Mouse (Mus musculus): ENCODE results near the gene Hoxb8. TPM values are rescaled to one million over a fixed set of nuclear protein-coding genes. Genes with fewer than 3 reads are reported as not detected.

Hoxb8 gene
- polyA plus RNA-seq, 2 experiments = 0.43 to 2.1 TPM

- Histone ChIP-seq H3K4me2 (replicated peaks; ENCODE audit: low read depth, low read length, severe bottlenecking) (no peak overlapping the region), H3K9me3 (ENCODE audit: control insufficient read depth, low read length) (no peaks in the 10 kb centered on the region), H3K27me3 (ENCODE audit: control insufficient read depth, insufficient read depth, low read length) (peaks cover 100% of the 10 kb centered on the region), H3K9ac (ENCODE audit: low read depth, low read length, severe bottlenecking) (no peak overlapping the region), H3K4me1 (ENCODE audit: control insufficient read depth, insufficient read depth, low read length) (0 out of 2 replicates have a peak, but pooled peaks cover 3% of the 10 kb centered on the region), H3K4me3 (replicated peaks; ENCODE audit: low read length) (no peak overlapping the region), H3K36me3 (ENCODE audit: control insufficient read depth, insufficient read depth, low read length) (no peaks in the 10 kb centered on the region), H3K27ac (replicated peaks; ENCODE audit: low read depth, low read length) (no peak overlapping the region)
- WGBS = 8% methylated on average over 13 of the region's 13 CpGs
- DNase-seq (ENCODE audit: low spot score) (no peak), ATAC-seq (ENCODE audit: low FRiP score, low read depth) (no peak)
- no peak for TF ChIP-seq POLR2A (IDR thresholded peaks at IDR 0.05; ENCODE audit: borderline replicate concordance, extremely low read depth, insufficient read depth, insufficient read length)
Observed at GRCm38 (mm10) chr11:96306908-96307269, 25.2 kb downstream of the Hoxb8 start.

GRCm38 (mm10) chr11:96308763-96309162 is 27.1 kb downstream of the Hoxb8 start:
- TF ChIP-seq POLR2A (IDR thresholded peaks at IDR 0.05; ENCODE audit: borderline replicate concordance, extremely low read depth, insufficient read depth, insufficient read length) = no peak
- Histone ChIP-seq H3K9ac (ENCODE audit: low read depth, low read length, severe bottlenecking) (no peak overlapping the region), H3K4me3 (replicated peaks; ENCODE audit: low read length) (no peak overlapping the region), H3K36me3 (ENCODE audit: control insufficient read depth, insufficient read depth, low read length) (no peaks in the 10 kb centered on the region), H3K4me1 (ENCODE audit: control insufficient read depth, insufficient read depth, low read length) (no peaks in the 10 kb centered on the region), H3K27me3 (ENCODE audit: control insufficient read depth, insufficient read depth, low read length) (peaks cover 100% of the 10 kb centered on the region), H3K9me3 (ENCODE audit: control insufficient read depth, low read length) (no peaks in the 10 kb centered on the region), H3K4me2 (replicated peaks; ENCODE audit: low read depth, low read length, severe bottlenecking) (no peak overlapping the region), H3K27ac (replicated peaks; ENCODE audit: low read depth, low read length) (no peak overlapping the region)
- WGBS = 14% methylated on average over 4 of the region's 4 CpGs
- ATAC-seq (ENCODE audit: low FRiP score, low read depth) = no peak
- no peak for DNase-seq (ENCODE audit: low spot score)

- no peak overlapping the region for H3K27ac ChIP-seq (replicated peaks; ENCODE audit: low read depth, low read length)
- H3K9me3 ChIP-seq (ENCODE audit: control insufficient read depth, low read length) = no peaks in the 10 kb centered on the region
- no peaks in the 10 kb centered on the region for H3K36me3 ChIP-seq (ENCODE audit: control insufficient read depth, insufficient read depth, low read length)
- H3K4me2 ChIP-seq (replicated peaks; ENCODE audit: low read depth, low read length, severe bottlenecking) = no peak overlapping the region; the same call in 1 of the 2 replicates
- no peaks in the 10 kb centered on the region for H3K4me1 ChIP-seq (ENCODE audit: control insufficient read depth, insufficient read depth, low read length)
- 21% methylated on average over 4 of the region's 4 CpGs for WGBS
- no peak overlapping the region for H3K9ac ChIP-seq (ENCODE audit: low read depth, low read length, severe bottlenecking)
- ATAC-seq (ENCODE audit: low FRiP score, low read depth) = no peak
- peaks cover 100% of the 10 kb centered on the region for H3K27me3 ChIP-seq (ENCODE audit: control insufficient read depth, insufficient read depth, low read length)
- TF ChIP-seq POLR2A (IDR thresholded peaks at IDR 0.05; ENCODE audit: borderline replicate concordance, extremely low read depth, insufficient read depth, insufficient read length) = no peak
- DNase-seq (ENCODE audit: low spot score) = no peak
- no peak overlapping the region for H3K4me3 ChIP-seq (replicated peaks; ENCODE audit: low read length)
Observed at GRCm38 (mm10) chr11:96309288-96309687, 27.6 kb downstream of the Hoxb8 start.

DNA sequence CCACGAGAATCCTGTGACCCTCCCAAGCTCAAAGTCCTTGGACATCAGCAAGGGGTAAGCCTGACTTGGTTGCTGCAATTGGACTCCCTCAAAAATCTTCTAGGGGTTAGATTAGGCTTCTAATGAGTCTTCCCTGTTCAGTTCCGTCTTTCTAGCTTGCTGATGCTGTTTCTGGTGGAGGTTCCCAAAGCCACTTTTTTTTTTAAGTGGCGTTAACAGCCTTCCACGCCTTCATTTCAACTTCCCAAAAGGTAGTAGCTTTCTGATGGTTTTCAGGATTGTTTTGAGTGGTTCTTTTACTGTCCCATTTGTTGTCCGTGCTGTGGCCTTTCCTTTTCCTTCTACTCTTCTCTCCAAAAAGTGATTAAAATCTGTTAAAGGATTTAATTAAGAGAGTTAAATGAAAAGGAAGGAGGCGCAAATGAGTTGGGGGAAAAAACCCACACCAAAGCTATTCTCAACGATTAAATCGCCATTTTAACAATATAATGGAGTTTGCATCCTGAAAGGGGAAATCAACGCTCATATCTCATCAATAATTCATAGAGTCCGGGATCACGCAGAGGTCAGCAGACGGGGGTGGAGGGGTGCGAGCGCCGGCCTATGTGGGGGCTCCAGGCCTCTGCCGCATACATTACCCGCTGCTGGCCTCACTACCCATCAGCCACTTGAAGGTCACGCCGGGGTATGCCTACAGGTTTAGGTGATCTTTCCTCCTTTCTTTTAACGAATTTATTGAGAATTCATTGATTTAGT is 28.7 kb downstream of the Hoxb8 start:
- no peak overlapping the region for H3K4me2 ChIP-seq (replicated peaks; ENCODE audit: low read depth, low read length, severe bottlenecking)

GRCm38 (mm10) chr11:96311097-96311496 is 29.4 kb downstream of the Hoxb8 start:
- Histone ChIP-seq H3K27ac (replicated peaks; ENCODE audit: low read depth, low read length) (no peak overlapping the region), H3K9ac (ENCODE audit: low read depth, low read length, severe bottlenecking) (no peak overlapping the region)
- 8% methylated on average over 6 of the region's 6 CpGs for WGBS

More for the DNA sequence above, 28.7 kb downstream of the Hoxb8 start:
- WGBS = 4% methylated on average over 20 of the region's 20 CpGs
- ATAC-seq (ENCODE audit: low FRiP score, low read depth) (no peak), DNase-seq (ENCODE audit: low spot score) (no peak)
- Histone ChIP-seq H3K9ac (ENCODE audit: low read depth, low read length, severe bottlenecking) (no peak overlapping the region), H3K4me3 (replicated peaks; ENCODE audit: low read length) (no peak overlapping the region), H3K27me3 (ENCODE audit: control insufficient read depth, insufficient read depth, low read length) (peaks cover 100% of the 10 kb centered on the region), H3K36me3 (ENCODE audit: control insufficient read depth, insufficient read depth, low read length) (no peaks in the 10 kb centered on the region), H3K27ac (replicated peaks; ENCODE audit: low read depth, low read length) (no peak overlapping the region), H3K9me3 (ENCODE audit: control insufficient read depth, low read length) (no peaks in the 10 kb centered on the region), H3K4me1 (ENCODE audit: control insufficient read depth, insufficient read depth, low read length) (no peaks in the 10 kb centered on the region)
- no peak for TF ChIP-seq POLR2A (IDR thresholded peaks at IDR 0.05; ENCODE audit: borderline replicate concordance, extremely low read depth, insufficient read depth, insufficient read length)

More at GRCm38 (mm10) chr11:96311097-96311496, 29.4 kb downstream of the Hoxb8 start:
- H3K9me3 ChIP-seq (ENCODE audit: control insufficient read depth, low read length) = no peaks in the 10 kb centered on the region
- H3K4me1 ChIP-seq (ENCODE audit: control insufficient read depth, insufficient read depth, low read length) = no peaks in the 10 kb centered on the region
- no peaks in the 10 kb centered on the region for H3K36me3 ChIP-seq (ENCODE audit: control insufficient read depth, insufficient read depth, low read length)
- H3K4me2 ChIP-seq (replicated peaks; ENCODE audit: low read depth, low read length, severe bottlenecking) = peak overlapping the region; percentile 31
- peaks cover 100% of the 10 kb centered on the region for H3K27me3 ChIP-seq (ENCODE audit: control insufficient read depth, insufficient read depth, low read length)
- TF ChIP-seq POLR2A (IDR thresholded peaks at IDR 0.05; ENCODE audit: borderline replicate concordance, extremely low read depth, insufficient read depth, insufficient read length) = no peak
- H3K4me3 ChIP-seq (replicated peaks; ENCODE audit: low read length) = peak overlapping the region; percentile 25
- DNase-seq (ENCODE audit: low spot score) = no peak
- ATAC-seq (ENCODE audit: low FRiP score, low read depth) = no peak

All from limb, embryonic 14.5 days (tissue).